Mouse (Mus musculus) midbrain, postnatal 0 days (tissue): Measurements from ENCODE around the gene Samd10. TPM values are rescaled to one million over a fixed set of nuclear protein-coding genes. Genes with fewer than 3 reads are reported as not detected.

Source experiments
- ATAC-seq: fragments of 200-750 bp; cut with Nextera tagmentation; 2 replicates; pipeline ENCODE4 v1.8.0; 2017; ENCODE audit warnings: moderate number of reproducible peaks, mild to moderate bottlenecking, moderate TSS enrichment, moderate library complexity; ENCODE audit not compliant: low FRiP score
- DNase-seq: peaks from one replicate; pipeline ENCODE4 v3.0.0-alpha.2; 2015; ENCODE audit warnings: low spot score
- H3K27ac ChIP-seq: fragments of 300-500 bp; sonication (generic); 2 replicates; pipeline ENCODE4 v1.5.1; 2014; ENCODE audit warnings: low read depth, mild to moderate bottlenecking, low read length, mixed read lengths
- H3K27me3 ChIP-seq: fragments of 300-500 bp; sonication (generic); 2 replicates; pipeline ENCODE4 v1.6.1; 2014; ENCODE audit warnings: low read length, control low read depth, mixed read lengths; ENCODE audit not compliant: insufficient read depth
- H3K36me3 ChIP-seq: fragments of 300-500 bp; sonication (generic); 2 replicates; pipeline ENCODE4 v1.6.1; 2014; ENCODE audit warnings: low read length, control low read depth, mixed read lengths; ENCODE audit not compliant: insufficient read depth
- H3K4me1 ChIP-seq: fragments of 300-500 bp; sonication (generic); 2 replicates; pipeline ENCODE4 v1.6.1; 2014; ENCODE audit warnings: mild to moderate bottlenecking, control low read depth, antibody characterized with exemption, low read length, mixed read lengths; ENCODE audit not compliant: insufficient read depth
- H3K4me2 ChIP-seq: fragments of 300-500 bp; sonication (generic); 2 replicates; pipeline ENCODE4 v1.6.1; 2014; ENCODE audit warnings: low read depth, mild to moderate bottlenecking, low read length, mixed read lengths; ENCODE audit not compliant: poor library complexity, severe bottlenecking
- H3K4me3 ChIP-seq: fragments of 300-500 bp; sonication (generic); 2 replicates; pipeline ENCODE4 v1.5.1; 2014; ENCODE audit warnings: low read depth, mild to moderate bottlenecking, low read length, moderate library complexity
- H3K9ac ChIP-seq: fragments of 300-500 bp; sonication (generic); replicated peaks from 2 replicates; pipeline ENCODE4 v1.6.1; 2014; ENCODE audit warnings: mild to moderate bottlenecking, low read length, moderate library complexity, mixed read lengths; ENCODE audit not compliant: poor library complexity, severe bottlenecking
- H3K9me3 ChIP-seq: fragments of 300-500 bp; sonication (generic); 2 replicates; pipeline ENCODE4 v1.6.1; 2016; ENCODE audit warnings: low read length, control low read depth
- CTCF ChIP-seq: IDR thresholded peaks from 2 replicates; pipeline ENCODE4 v1.5.1; 2016; ENCODE audit warnings: antibody characterized with exemption, mild to moderate bottlenecking
- WGBS: fragments of 180-500 bp; shearing (Covaris S2); extraction: QIAGEN DNeasy Blood & Tissue Kit; methylation state at CpG from one replicate; pipeline ENCODE4 v1.1.7; 2014; 5-methylcytosine and 5-hydroxymethylcytosine counted together
- microRNA-seq: library from miRNA; unstranded; fragments of <30 nt; microRNA quantifications from one replicate; pipeline ENCODE4, GENCODE M21; 2016; ENCODE audit warnings: borderline number of aligned reads
- polyA plus RNA-seq: library from polyadenylated mRNA; unstranded; fragments of >200 nt; fragmentation: Nextera tagmentation; extraction: Ambion mirVana; gene quantifications from 2 replicates; pipeline ENCODE4 v1.2.1, GENCODE M21; 2015
- total RNA-seq: library from RNA; depleted of rRNA; stranded (reverse); fragments of >200 nt; gene quantifications from 2 replicates; pipeline ENCODE4 v1.2.3, GENCODE M21; 2014; rRNA removed

Samd10 gene
- total and polyA plus RNA-seq, 2 experiments from 2014 or later, result 140 to 174 TPM

- H3K36me3 ChIP-seq, result peaks cover 51% of the 10 kb centered on the region
Observed at GRCm38 (mm10) chr2:181550233-181550632, 48.8 kb downstream of the Samd10 start.

GRCm38 (mm10) chr2:181548682-181549081, 50.3 kb downstream of the Samd10 start:
- no peak overlapping the region for H3K27ac ChIP-seq
- peaks cover 51% of the 10 kb centered on the region for H3K36me3 ChIP-seq
- no peak for TF ChIP-seq CTCF
- 92% methylated on average over 5 of the region's 5 CpGs for WGBS
- H3K27me3 ChIP-seq, result no peaks in the 10 kb centered on the region
- no peak for DNase-seq
- H3K4me2 ChIP-seq, result no peak overlapping the region
- no peak overlapping the region for H3K4me3 ChIP-seq
- no peaks in the 10 kb centered on the region for H3K4me1 ChIP-seq
- no peak overlapping the region for H3K9ac ChIP-seq
- ATAC-seq, result no peak
- H3K9me3 ChIP-seq, result no peaks in the 10 kb centered on the region

More at GRCm38 (mm10) chr2:181550233-181550632, 48.8 kb downstream of the Samd10 start:
- Histone ChIP-seq H3K9ac (no peak overlapping the region), H3K27me3 (no peaks in the 10 kb centered on the region), H3K9me3 (no peaks in the 10 kb centered on the region), H3K4me1 (no peaks in the 10 kb centered on the region), H3K4me2 (no peak overlapping the region), H3K27ac (no peak overlapping the region), H3K4me3 (no peak overlapping the region)
- DNase-seq, result no peak
- no peak for TF ChIP-seq CTCF
- whole genome bisulfite sequencing, result 98% methylated on average over 2 of the region's 2 CpGs
- ATAC-seq, result no peak

GRCm38 (mm10) chr2:181548227-181548626, 50.8 kb downstream of the Samd10 start:
- 79% methylated on average over 1 of the region's 1 CpGs for WGBS
- Histone ChIP-seq H3K36me3 (peaks cover 51% of the 10 kb centered on the region), H3K27me3 (no peaks in the 10 kb centered on the region)

GRCm38 (mm10) chr2:181546142-181546541, 52.9 kb downstream of the Samd10 start:
- Histone ChIP-seq H3K27ac (no peak overlapping the region), H3K4me1 (no peaks in the 10 kb centered on the region), H3K4me2 (no peak overlapping the region), H3K4me3 (no peak overlapping the region), H3K9me3 (no peaks in the 10 kb centered on the region), H3K27me3 (no peaks in the 10 kb centered on the region), H3K9ac (no peak overlapping the region), H3K36me3 (peaks cover 35% of the 10 kb centered on the region)
- WGBS, result 94% methylated on average over 7 of the region's 7 CpGs
- no peak for TF ChIP-seq CTCF
- no peak for ATAC-seq
- no peak for DNase-seq

More at GRCm38 (mm10) chr2:181548227-181548626, 50.8 kb downstream of the Samd10 start:
- ATAC-seq (no peak), DNase-seq (no peak)
- no peak overlapping the region for H3K4me3 ChIP-seq
- no peak overlapping the region for H3K27ac ChIP-seq
- H3K4me1 ChIP-seq, result no peaks in the 10 kb centered on the region
- no peak overlapping the region for H3K4me2 ChIP-seq
- H3K9ac ChIP-seq, result no peak overlapping the region
- TF ChIP-seq CTCF, result no peak
- H3K9me3 ChIP-seq, result no peaks in the 10 kb centered on the region

Small RNAs within 50 kb of the gene (microRNA-seq; reads per million reads assigned to microRNA genes)
- gene Mir7006, result not detected

Other genes starting within 250 kb of the Samd10 start
- 79.2 and 102 TPM in 2 replicates for gene Zgpat, start 234.3 kb downstream of the Samd10 start, total RNA-seq
- gene Zgpat, start 234.3 kb downstream of the Samd10 start, polyA plus RNA-seq, result 44.3 and 48.8 TPM in 2 replicates
- gene Arfrp1, start 233.8 kb downstream of the Samd10 start, total RNA-seq, result 25.4 and 27.2 TPM in 2 replicates
- gene Arfrp1, start 233.8 kb downstream of the Samd10 start, polyA plus RNA-seq, result 72.1 and 77.1 TPM in 2 replicates
- 36.4 and 44.8 TPM in 2 replicates for gene Lime1, start 219.1 kb downstream of the Samd10 start, total RNA-seq
- 30.3 and 32.4 TPM in 2 replicates for gene Lime1, start 219.1 kb downstream of the Samd10 start, polyA plus RNA-seq
- 25.8 and 29.8 TPM in 2 replicates for gene Zbtb46, start 139.8 kb downstream of the Samd10 start, total RNA-seq
- 16.7 and 18.4 TPM in 2 replicates for gene Zbtb46, start 139.8 kb downstream of the Samd10 start, polyA plus RNA-seq
- not detected in 2 replicates for gene Abhd16b, start 106.0 kb downstream of the Samd10 start, total RNA-seq
- gene Abhd16b, start 106.0 kb downstream of the Samd10 start, polyA plus RNA-seq, result not detected in 2 replicates
- 69.5 and 85.6 TPM in 2 replicates for gene Tpd52l2, start 102.1 kb downstream of the Samd10 start, total RNA-seq
- 112 and 116 TPM in 2 replicates for gene Tpd52l2, start 102.1 kb downstream of the Samd10 start, polyA plus RNA-seq
- 416 and 487 TPM in 2 replicates for gene Dnajc5, start 78.7 kb downstream of the Samd10 start, total RNA-seq
- gene Dnajc5, start 78.7 kb downstream of the Samd10 start, polyA plus RNA-seq, result 303 and 316 TPM in 2 replicates
- gene Uckl1, start 14.3 kb downstream of the Samd10 start, total RNA-seq, result 49.8 and 63.9 TPM in 2 replicates
- gene Uckl1, start 14.3 kb downstream of the Samd10 start, polyA plus RNA-seq, result 45.2 and 52.7 TPM in 2 replicates
- 34.4 and 39.3 TPM in 2 replicates for gene Prpf6, start 7.3 kb downstream of the Samd10 start, total RNA-seq
- 40.5 and 40.6 TPM in 2 replicates for gene Prpf6, start 7.3 kb downstream of the Samd10 start, polyA plus RNA-seq
- 60.0 and 85.1 TPM in 2 replicates for gene Zfp512b, start 6.4 kb downstream of the Samd10 start, total RNA-seq
- 81.1 and 99.7 TPM in 2 replicates for gene Zfp512b, start 6.4 kb downstream of the Samd10 start, polyA plus RNA-seq
- gene Gm29797, start 57.8 kb upstream of the Samd10 start, total RNA-seq, result not detected in 2 replicates
- gene Gm29797, start 57.8 kb upstream of the Samd10 start, polyA plus RNA-seq, result not detected in 2 replicates
- gene Sox18, start 72.4 kb upstream of the Samd10 start, total RNA-seq, result 8.3 and 15.4 TPM in 2 replicates
- 9.2 and 11.2 TPM in 2 replicates for gene Sox18, start 72.4 kb upstream of the Samd10 start, polyA plus RNA-seq
- 50.8 and 54.4 TPM in 2 replicates for gene Tcea2, start 81.1 kb upstream of the Samd10 start, total RNA-seq
- 61.9 and 68.2 TPM in 2 replicates for gene Tcea2, start 81.1 kb upstream of the Samd10 start, polyA plus RNA-seq
- gene Rgs19, start 94.8 kb upstream of the Samd10 start, total RNA-seq, result 51.2 and 65.2 TPM in 2 replicates
- 63.6 and 69.4 TPM in 2 replicates for gene Rgs19, start 94.8 kb upstream of the Samd10 start, polyA plus RNA-seq
- gene Lkaaear1, start 99.2 kb upstream of the Samd10 start, total RNA-seq, result not detected in 2 replicates
- not detected in 2 replicates for gene Lkaaear1, start 99.2 kb upstream of the Samd10 start, polyA plus RNA-seq
- 195 and 210 TPM in 2 replicates for gene Oprl1, start 115.8 kb upstream of the Samd10 start, total RNA-seq
- gene Oprl1, start 115.8 kb upstream of the Samd10 start, polyA plus RNA-seq, result 88.1 and 93.6 TPM in 2 replicates
- gene Myt1, start 164.1 kb upstream of the Samd10 start, total RNA-seq, result 47.7 and 57.4 TPM in 2 replicates
- gene Myt1, start 164.1 kb upstream of the Samd10 start, polyA plus RNA-seq, result 5.5 and 7.6 TPM in 2 replicates
- gene Pcmtd2, start 238.6 kb upstream of the Samd10 start, total RNA-seq, result 28.9 and 37.4 TPM in 2 replicates
- 21.6 and 22.5 TPM in 2 replicates for gene Pcmtd2, start 238.6 kb upstream of the Samd10 start, polyA plus RNA-seq